Mouse (Mus musculus): ENCODE data around the gene Gm20388. TPM values are rescaled to one million over a fixed set of nuclear protein-coding genes. Genes with fewer than 3 reads are reported as not detected.

Gm20388 gene
- polyA plus RNA-seq, 1 experiment from 2014 or later = not detected

- no peaks in the 10 kb centered on the region for H3K27me3 ChIP-seq (ENCODE audit: control insufficient read depth, insufficient read depth, low read length)
- WGBS = 47% methylated on average over 9 of the region's 9 CpGs
- no peak overlapping the region for H3K27ac ChIP-seq (ENCODE audit: low read depth, low read length)
- H3K9ac ChIP-seq (ENCODE audit: low read depth, low read length) = no peak overlapping the region
- H3K4me1 ChIP-seq (ENCODE audit: control insufficient read depth, insufficient read depth, low read length) = peaks cover 39% of the 10 kb centered on the region
- H3K36me3 ChIP-seq (ENCODE audit: control insufficient read depth, insufficient read depth, low read length) = no peaks in the 10 kb centered on the region
- ATAC-seq (ENCODE audit: low FRiP score, low TSS enrichment) = no peak
- no peak overlapping the region for H3K4me2 ChIP-seq (replicated peaks; ENCODE audit: low read depth, low read length)
- H3K9me3 ChIP-seq (ENCODE audit: control insufficient read depth, low read length) = no peaks in the 10 kb centered on the region
- no peak overlapping the region for H3K4me3 ChIP-seq (ENCODE audit: low read length)
Measured at GRCm38 (mm10) chr8:122658807-122659160, 2748.1 kb downstream of the Gm20388 start.

GRCm38 (mm10) chr8:122660022-122660421, 2749.4 kb downstream of the Gm20388 start:
- H3K36me3 ChIP-seq (ENCODE audit: control insufficient read depth, insufficient read depth, low read length) = no peaks in the 10 kb centered on the region
- H3K4me2 ChIP-seq (replicated peaks; ENCODE audit: low read depth, low read length) = no peak overlapping the region
- no peak overlapping the region for H3K4me3 ChIP-seq (ENCODE audit: low read length)
- no peak overlapping the region for H3K9ac ChIP-seq (ENCODE audit: low read depth, low read length)
- peaks cover 37% of the 10 kb centered on the region for H3K4me1 ChIP-seq (ENCODE audit: control insufficient read depth, insufficient read depth, low read length)
- no peak for ATAC-seq (ENCODE audit: low FRiP score, low TSS enrichment)
- WGBS = 72% methylated on average over 2 of the region's 2 CpGs
- no peaks in the 10 kb centered on the region for H3K27me3 ChIP-seq (ENCODE audit: control insufficient read depth, insufficient read depth, low read length)
- H3K9me3 ChIP-seq (ENCODE audit: control insufficient read depth, low read length) = no peaks in the 10 kb centered on the region
- H3K27ac ChIP-seq (ENCODE audit: low read depth, low read length) = no peak overlapping the region

- no peak overlapping the region for H3K9ac ChIP-seq (ENCODE audit: low read depth, low read length)
- ATAC-seq (ENCODE audit: low FRiP score, low TSS enrichment) = peak; percentile 67
- peak overlapping the region; percentile 55; the same call in 1 of the 2 replicates for H3K27ac ChIP-seq (ENCODE audit: low read depth, low read length)
- no peaks in the 10 kb centered on the region for H3K9me3 ChIP-seq (ENCODE audit: control insufficient read depth, low read length)
- peaks cover 35% of the 10 kb centered on the region for H3K4me1 ChIP-seq (ENCODE audit: control insufficient read depth, insufficient read depth, low read length)
- H3K27me3 ChIP-seq (ENCODE audit: control insufficient read depth, insufficient read depth, low read length) = no peaks in the 10 kb centered on the region
- WGBS = 21% methylated on average over 7 of the region's 7 CpGs
- H3K36me3 ChIP-seq (ENCODE audit: control insufficient read depth, insufficient read depth, low read length) = no peaks in the 10 kb centered on the region
- H3K4me3 ChIP-seq (ENCODE audit: low read length) = no peak overlapping the region
- H3K4me2 ChIP-seq (replicated peaks; ENCODE audit: low read depth, low read length) = no peak overlapping the region
Measured at GRCm38 (mm10) chr8:122661138-122661537, 2750.5 kb downstream of the Gm20388 start.

- peaks cover 42% of the 10 kb centered on the region for H3K4me1 ChIP-seq (ENCODE audit: control insufficient read depth, insufficient read depth, low read length)
- H3K27ac ChIP-seq (ENCODE audit: low read depth, low read length) = no peak overlapping the region
- no peak overlapping the region for H3K4me2 ChIP-seq (replicated peaks; ENCODE audit: low read depth, low read length)
- no peaks in the 10 kb centered on the region for H3K27me3 ChIP-seq (ENCODE audit: control insufficient read depth, insufficient read depth, low read length)
- no peaks in the 10 kb centered on the region for H3K9me3 ChIP-seq (ENCODE audit: control insufficient read depth, low read length)
- no peak overlapping the region for H3K4me3 ChIP-seq (ENCODE audit: low read length)
- H3K36me3 ChIP-seq (ENCODE audit: control insufficient read depth, insufficient read depth, low read length) = no peaks in the 10 kb centered on the region
- 80% methylated on average over 2 of the region's 2 CpGs for WGBS
- ATAC-seq (ENCODE audit: low FRiP score, low TSS enrichment) = no peak
- H3K9ac ChIP-seq (ENCODE audit: low read depth, low read length) = no peak overlapping the region
Measured at GRCm38 (mm10) chr8:122661894-122662293, 2751.3 kb downstream of the Gm20388 start.

- no peak overlapping the region for H3K9ac ChIP-seq (ENCODE audit: low read depth, low read length)
- ATAC-seq (ENCODE audit: low FRiP score, low TSS enrichment) = no peak
- no peak overlapping the region for H3K4me3 ChIP-seq (ENCODE audit: low read length)
Measured at GRCm38 (mm10) chr8:122663106-122663505, 2752.5 kb downstream of the Gm20388 start.

GRCm38 (mm10) chr8:122663670-122664069, 2753.0 kb downstream of the Gm20388 start:
- Histone ChIP-seq H3K27me3 (ENCODE audit: control insufficient read depth, insufficient read depth, low read length) (no peaks in the 10 kb centered on the region; the same call in 1 of the 2 replicates), H3K27ac (ENCODE audit: low read depth, low read length) (no peak overlapping the region; the same call in 1 of the 2 replicates), H3K4me3 (ENCODE audit: low read length) (no peak overlapping the region), H3K4me1 (ENCODE audit: control insufficient read depth, insufficient read depth, low read length) (peaks cover 44% of the 10 kb centered on the region), H3K4me2 (replicated peaks; ENCODE audit: low read depth, low read length) (no peak overlapping the region), H3K9ac (ENCODE audit: low read depth, low read length) (no peak overlapping the region), H3K36me3 (ENCODE audit: control insufficient read depth, insufficient read depth, low read length) (no peaks in the 10 kb centered on the region), H3K9me3 (ENCODE audit: control insufficient read depth, low read length) (no peaks in the 10 kb centered on the region)
- WGBS = 27% methylated on average over 5 of the region's 5 CpGs
- no peak for ATAC-seq (ENCODE audit: low FRiP score, low TSS enrichment)

More at GRCm38 (mm10) chr8:122663106-122663505, 2752.5 kb downstream of the Gm20388 start:
- H3K4me1 ChIP-seq (ENCODE audit: control insufficient read depth, insufficient read depth, low read length) = peaks cover 47% of the 10 kb centered on the region
- no peak overlapping the region for H3K4me2 ChIP-seq (replicated peaks; ENCODE audit: low read depth, low read length)
- WGBS = 81% methylated on average over 3 of the region's 3 CpGs
- H3K36me3 ChIP-seq (ENCODE audit: control insufficient read depth, insufficient read depth, low read length) = no peaks in the 10 kb centered on the region
- H3K27me3 ChIP-seq (ENCODE audit: control insufficient read depth, insufficient read depth, low read length) = no peaks in the 10 kb centered on the region
- H3K27ac ChIP-seq (ENCODE audit: low read depth, low read length) = no peak overlapping the region
- H3K9me3 ChIP-seq (ENCODE audit: control insufficient read depth, low read length) = no peaks in the 10 kb centered on the region

GRCm38 (mm10) chr8:122665221-122665620, 2754.6 kb downstream of the Gm20388 start:
- peaks cover under 1% of the 10 kb centered on the region; the same call in 1 of the 2 replicates for H3K27me3 ChIP-seq (ENCODE audit: control insufficient read depth, insufficient read depth, low read length)
- H3K4me1 ChIP-seq (ENCODE audit: control insufficient read depth, insufficient read depth, low read length) = peaks cover 44% of the 10 kb centered on the region
- no peaks in the 10 kb centered on the region for H3K36me3 ChIP-seq (ENCODE audit: control insufficient read depth, insufficient read depth, low read length)
- peak overlapping the region; percentile 48; the same call in 1 of the 2 replicates for H3K27ac ChIP-seq (ENCODE audit: low read depth, low read length)
- no peak for ATAC-seq (ENCODE audit: low FRiP score, low TSS enrichment)
- no peak overlapping the region for H3K4me3 ChIP-seq (ENCODE audit: low read length)
- no peak overlapping the region for H3K9ac ChIP-seq (ENCODE audit: low read depth, low read length)
- H3K9me3 ChIP-seq (ENCODE audit: control insufficient read depth, low read length) = no peaks in the 10 kb centered on the region
- WGBS = 37% methylated on average over 8 of the region's 8 CpGs
- H3K4me2 ChIP-seq (replicated peaks; ENCODE audit: low read depth, low read length) = no peak overlapping the region

GRCm38 (mm10) chr8:122665667-122666316, 2755.2 kb downstream of the Gm20388 start:
- Histone ChIP-seq H3K27me3 (ENCODE audit: control insufficient read depth, insufficient read depth, low read length) (peaks cover 7% of the 10 kb centered on the region; the same call in 1 of the 2 replicates), H3K4me3 (ENCODE audit: low read length) (no peak overlapping the region), H3K36me3 (ENCODE audit: control insufficient read depth, insufficient read depth, low read length) (no peaks in the 10 kb centered on the region), H3K4me2 (replicated peaks; ENCODE audit: low read depth, low read length) (no peak overlapping the region), H3K9me3 (ENCODE audit: control insufficient read depth, low read length) (no peaks in the 10 kb centered on the region), H3K9ac (ENCODE audit: low read depth, low read length) (no peak overlapping the region), H3K4me1 (ENCODE audit: control insufficient read depth, insufficient read depth, low read length) (peaks cover 41% of the 10 kb centered on the region), H3K27ac (ENCODE audit: low read depth, low read length) (peak overlapping the region; percentile 48; the same call in 1 of the 2 replicates)
- ATAC-seq (ENCODE audit: low FRiP score, low TSS enrichment) = no peak
- 68% methylated on average over 13 of the region's 14 CpGs for WGBS

GRCm38 (mm10) chr8:122666338-122666764, 2755.7 kb downstream of the Gm20388 start:
- Histone ChIP-seq H3K27ac (ENCODE audit: low read depth, low read length) (0 out of 2 replicates have a peak overlapping the region, but pooled peaks have one; percentile 24), H3K4me2 (replicated peaks; ENCODE audit: low read depth, low read length) (no peak overlapping the region), H3K27me3 (ENCODE audit: control insufficient read depth, insufficient read depth, low read length) (peaks cover 10% of the 10 kb centered on the region; the same call in 1 of the 2 replicates), H3K36me3 (ENCODE audit: control insufficient read depth, insufficient read depth, low read length) (no peaks in the 10 kb centered on the region), H3K4me3 (ENCODE audit: low read length) (no peak overlapping the region), H3K9ac (ENCODE audit: low read depth, low read length) (no peak overlapping the region), H3K4me1 (ENCODE audit: control insufficient read depth, insufficient read depth, low read length) (peaks cover 35% of the 10 kb centered on the region), H3K9me3 (ENCODE audit: control insufficient read depth, low read length) (no peaks in the 10 kb centered on the region)
- 54% methylated on average over 9 of the region's 9 CpGs for WGBS
- no peak for ATAC-seq (ENCODE audit: low FRiP score, low TSS enrichment)
